Mouse (Mus musculus): Measurements from ENCODE around the gene Lman2. TPM values are rescaled to one million over a fixed set of nuclear protein-coding genes. Genes with fewer than 3 reads are reported as not detected.

The Lman2 gene
- polyA plus RNA-seq, 1 experiment, result 38.5 TPM

- Histone ChIP-seq H3K27ac (ENCODE audit: insufficient read depth, low read length) (no peak overlapping the region), H3K9me3 (replicated peaks; ENCODE audit: control insufficient read depth, insufficient read depth, low read length, poor library complexity, severe bottlenecking) (no peaks in the 10 kb centered on the region), H3K27me3 (ENCODE audit: control insufficient read depth, insufficient read depth, low read length, poor library complexity, severe bottlenecking) (no peaks in the 10 kb centered on the region), H3K9ac (ENCODE audit: low read depth, poor library complexity, severe bottlenecking) (no peak overlapping the region), H3K4me1 (ENCODE audit: control insufficient read depth, insufficient read depth, low read length) (no peaks in the 10 kb centered on the region), H3K4me3 (ENCODE audit: low read depth, low read length) (no peak overlapping the region), H3K36me3 (ENCODE audit: control insufficient read depth, insufficient read depth, low read length, poor library complexity, severe bottlenecking) (no peaks in the 10 kb centered on the region)
- TF ChIP-seq POLR2A (IDR thresholded peaks at IDR 0.05; ENCODE audit: insufficient read depth, low read length) (no peak), CTCF (IDR thresholded peaks at IDR 0.05; ENCODE audit: low read depth, low read length) (peak; percentile 92)
Measured at GRCm38 (mm10) chr13:55404853-55405782, 42.5 kb upstream of the Lman2 start.

GRCm38 (mm10) chr13:55403935-55404852 is 41.6 kb upstream of the Lman2 start:
- H3K9ac ChIP-seq (ENCODE audit: low read depth, poor library complexity, severe bottlenecking), result no peak overlapping the region

GRCm38 (mm10) chr13:55403266-55403665 is 40.7 kb upstream of the Lman2 start:
- Histone ChIP-seq H3K27me3 (ENCODE audit: control insufficient read depth, insufficient read depth, low read length, poor library complexity, severe bottlenecking) (no peaks in the 10 kb centered on the region), H3K27ac (ENCODE audit: insufficient read depth, low read length) (no peak overlapping the region), H3K9ac (ENCODE audit: low read depth, poor library complexity, severe bottlenecking) (no peak overlapping the region), H3K4me3 (ENCODE audit: low read depth, low read length) (no peak overlapping the region), H3K4me1 (ENCODE audit: control insufficient read depth, insufficient read depth, low read length) (no peaks in the 10 kb centered on the region), H3K9me3 (replicated peaks; ENCODE audit: control insufficient read depth, insufficient read depth, low read length, poor library complexity, severe bottlenecking) (no peaks in the 10 kb centered on the region), H3K36me3 (ENCODE audit: control insufficient read depth, insufficient read depth, low read length, poor library complexity, severe bottlenecking) (no peaks in the 10 kb centered on the region)
- TF ChIP-seq POLR2A (IDR thresholded peaks at IDR 0.05; ENCODE audit: insufficient read depth, low read length) (no peak), CTCF (IDR thresholded peaks at IDR 0.05; ENCODE audit: low read depth, low read length) (no peak), EP300 (IDR thresholded peaks at IDR 0.05; ENCODE audit: insufficient read depth, low read depth, low read length) (no peak)

More at GRCm38 (mm10) chr13:55403935-55404852, 41.6 kb upstream of the Lman2 start:
- Histone ChIP-seq H3K36me3 (ENCODE audit: control insufficient read depth, insufficient read depth, low read length, poor library complexity, severe bottlenecking) (no peaks in the 10 kb centered on the region), H3K4me1 (ENCODE audit: control insufficient read depth, insufficient read depth, low read length) (no peaks in the 10 kb centered on the region), H3K9me3 (replicated peaks; ENCODE audit: control insufficient read depth, insufficient read depth, low read length, poor library complexity, severe bottlenecking) (no peaks in the 10 kb centered on the region), H3K4me3 (ENCODE audit: low read depth, low read length) (no peak overlapping the region), H3K27me3 (ENCODE audit: control insufficient read depth, insufficient read depth, low read length, poor library complexity, severe bottlenecking) (no peaks in the 10 kb centered on the region), H3K27ac (ENCODE audit: insufficient read depth, low read length) (no peak overlapping the region)
- no peak for TF ChIP-seq CTCF (IDR thresholded peaks at IDR 0.05; ENCODE audit: low read depth, low read length)
- no peak for TF ChIP-seq EP300 (IDR thresholded peaks at IDR 0.05; ENCODE audit: insufficient read depth, low read depth, low read length)

GRCm38 (mm10) chr13:55400039-55400346 is 37.4 kb upstream of the Lman2 start:
- H3K36me3 ChIP-seq (ENCODE audit: control insufficient read depth, insufficient read depth, low read length, poor library complexity, severe bottlenecking), result no peaks in the 10 kb centered on the region
- TF ChIP-seq CTCF (IDR thresholded peaks at IDR 0.05; ENCODE audit: low read depth, low read length), result no peak
- TF ChIP-seq EP300 (IDR thresholded peaks at IDR 0.05; ENCODE audit: insufficient read depth, low read depth, low read length), result no peak
- TF ChIP-seq POLR2A (IDR thresholded peaks at IDR 0.05; ENCODE audit: insufficient read depth, low read length), result no peak
- no peak overlapping the region for H3K27ac ChIP-seq (ENCODE audit: insufficient read depth, low read length)

GRCm38 (mm10) chr13:55399300-55400038 is 36.9 kb upstream of the Lman2 start:
- H3K27ac ChIP-seq (ENCODE audit: insufficient read depth, low read length), result no peak overlapping the region
- no peaks in the 10 kb centered on the region for H3K27me3 ChIP-seq (ENCODE audit: control insufficient read depth, insufficient read depth, low read length, poor library complexity, severe bottlenecking)
- no peak overlapping the region for H3K9ac ChIP-seq (ENCODE audit: low read depth, poor library complexity, severe bottlenecking)
- H3K36me3 ChIP-seq (ENCODE audit: control insufficient read depth, insufficient read depth, low read length, poor library complexity, severe bottlenecking), result no peaks in the 10 kb centered on the region
- H3K9me3 ChIP-seq (replicated peaks; ENCODE audit: control insufficient read depth, insufficient read depth, low read length, poor library complexity, severe bottlenecking), result no peaks in the 10 kb centered on the region
- TF ChIP-seq CTCF (IDR thresholded peaks at IDR 0.05; ENCODE audit: low read depth, low read length), result no peak
- TF ChIP-seq POLR2A (IDR thresholded peaks at IDR 0.05; ENCODE audit: insufficient read depth, low read length), result no peak
- TF ChIP-seq EP300 (IDR thresholded peaks at IDR 0.05; ENCODE audit: insufficient read depth, low read depth, low read length), result no peak
- H3K4me1 ChIP-seq (ENCODE audit: control insufficient read depth, insufficient read depth, low read length), result no peaks in the 10 kb centered on the region
- H3K4me3 ChIP-seq (ENCODE audit: low read depth, low read length), result no peak overlapping the region

More at GRCm38 (mm10) chr13:55400039-55400346, 37.4 kb upstream of the Lman2 start:
- Histone ChIP-seq H3K27me3 (ENCODE audit: control insufficient read depth, insufficient read depth, low read length, poor library complexity, severe bottlenecking) (no peaks in the 10 kb centered on the region), H3K9ac (ENCODE audit: low read depth, poor library complexity, severe bottlenecking) (no peak overlapping the region), H3K4me3 (ENCODE audit: low read depth, low read length) (no peak overlapping the region), H3K4me1 (ENCODE audit: control insufficient read depth, insufficient read depth, low read length) (no peaks in the 10 kb centered on the region), H3K9me3 (replicated peaks; ENCODE audit: control insufficient read depth, insufficient read depth, low read length, poor library complexity, severe bottlenecking) (no peaks in the 10 kb centered on the region)
